Mouse (Mus musculus) adrenal gland, adult 18-20 months (tissue): ENCODE data around the gene 1700016K19Rik. TPM values are rescaled to one million over a fixed set of nuclear protein-coding genes. Genes with fewer than 3 reads are reported as not detected.

Experiments
- DNase-seq, 2 experiments: peaks; one replicate each; pipeline ENCODE4 v3.0.0; 2021 to 2022; ENCODE audit warnings: low spot score in 2 of 2
- total RNA-seq, 2 experiments: library from RNA; stranded (reverse); gene quantifications; 1 replicate in 1 of 2; 2 replicates in 1 of 2; pipeline ENCODE4 v1.2.3; 2021

1700016K19Rik gene
- total RNA-seq, 2 experiments from 2014 or later = not detected

DNA sequence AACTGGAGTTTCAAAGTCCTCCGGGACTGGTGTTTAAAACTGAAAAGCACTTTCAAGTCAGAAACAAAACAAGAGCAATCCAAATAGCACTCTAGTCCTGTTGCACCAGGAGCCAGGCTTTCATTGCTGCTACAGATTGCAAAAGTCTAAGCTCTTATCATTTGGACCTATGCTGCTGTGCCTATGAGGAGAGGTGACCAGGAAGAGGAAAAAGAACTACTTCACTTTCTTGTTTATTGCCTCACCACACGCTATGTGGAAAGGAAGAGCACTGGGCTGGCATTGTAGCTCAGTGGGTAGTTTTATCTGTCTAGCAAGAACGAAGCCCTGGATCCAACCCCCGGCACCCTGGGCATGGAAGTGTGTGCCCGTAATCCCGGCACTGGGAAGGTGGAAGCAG, 33.6 kb downstream of the 1700016K19Rik start:
- no peak for DNase-seq

- DNase-seq = no peak
These were observed 34.1 kb downstream of the 1700016K19Rik start for GRCm38 (mm10) chr11:76033836-76034235.

GRCm38 (mm10) chr11:76035182-76035581, 35.5 kb downstream of the 1700016K19Rik start:
- DNase-seq = no peak

DNA sequence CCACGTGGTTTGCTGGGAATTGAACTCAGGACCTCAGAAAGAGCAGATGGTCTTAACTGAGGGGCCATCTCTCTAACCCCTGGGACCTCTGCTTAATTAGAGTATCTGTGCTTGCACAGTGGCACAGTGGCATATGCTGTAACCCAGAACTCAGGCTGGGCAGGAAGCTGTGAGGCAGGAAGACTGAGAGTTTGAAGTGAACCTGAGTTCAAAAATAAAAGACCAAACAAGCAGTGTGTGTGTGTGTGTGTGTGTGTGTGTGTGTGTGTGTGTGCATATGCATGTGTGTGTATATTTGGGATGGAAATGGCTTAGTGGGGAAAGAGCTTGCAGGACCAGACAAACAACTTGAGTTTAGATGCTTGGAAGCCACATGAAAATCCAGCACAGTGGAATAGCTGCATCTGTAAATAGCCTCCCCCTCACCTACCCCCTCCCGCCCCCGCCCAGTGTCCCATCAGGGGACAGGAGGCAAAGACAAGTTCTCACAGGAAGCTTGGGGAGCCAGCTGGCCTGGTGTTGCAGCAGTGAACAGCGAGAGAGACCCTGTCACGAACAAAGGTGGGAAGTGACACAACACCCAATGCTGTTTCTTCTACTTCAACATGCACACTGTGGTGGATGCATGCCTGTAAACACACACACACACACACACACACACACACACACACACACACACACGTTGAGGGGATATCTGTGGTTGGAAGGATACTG, 38.0 kb downstream of the 1700016K19Rik start:
- no peak for DNase-seq

- DNase-seq = no peak
These were observed 39.8 kb downstream of the 1700016K19Rik start for GRCm38 (mm10) chr11:76039271-76040053.

- no peak for DNase-seq
These were observed 40.4 kb downstream of the 1700016K19Rik start for GRCm38 (mm10) chr11:76040106-76040505.

DNA sequence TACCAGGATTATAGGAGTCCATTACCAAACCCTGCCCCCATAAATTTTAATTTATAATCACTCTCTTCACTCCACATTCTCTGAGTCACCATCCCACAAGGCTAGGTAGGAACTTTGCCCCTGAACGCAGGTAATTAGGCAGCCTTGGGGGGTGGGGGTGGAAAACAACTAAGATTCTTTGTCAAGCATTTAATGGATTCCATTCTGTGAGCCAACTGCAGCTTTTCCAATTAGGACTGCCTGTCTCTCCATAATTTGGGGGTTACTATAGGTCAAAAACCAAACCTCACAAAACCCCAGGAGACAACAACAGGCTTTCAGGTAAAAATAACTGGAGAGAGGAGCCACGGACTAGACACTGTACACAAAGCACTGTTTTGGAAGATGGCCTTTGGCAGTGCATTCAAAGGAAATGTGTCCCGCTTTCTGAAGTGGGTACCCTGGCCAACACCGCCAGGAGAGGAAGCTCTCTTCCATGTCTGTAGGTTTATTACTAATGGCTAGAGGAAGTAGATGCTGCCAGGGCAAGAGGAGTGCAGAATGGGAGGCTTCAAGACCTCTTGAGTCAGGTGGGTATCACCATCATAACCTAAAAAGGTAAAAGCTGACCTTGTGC, 41.2 kb downstream of the 1700016K19Rik start:
- DNase-seq = no peak

DNA sequence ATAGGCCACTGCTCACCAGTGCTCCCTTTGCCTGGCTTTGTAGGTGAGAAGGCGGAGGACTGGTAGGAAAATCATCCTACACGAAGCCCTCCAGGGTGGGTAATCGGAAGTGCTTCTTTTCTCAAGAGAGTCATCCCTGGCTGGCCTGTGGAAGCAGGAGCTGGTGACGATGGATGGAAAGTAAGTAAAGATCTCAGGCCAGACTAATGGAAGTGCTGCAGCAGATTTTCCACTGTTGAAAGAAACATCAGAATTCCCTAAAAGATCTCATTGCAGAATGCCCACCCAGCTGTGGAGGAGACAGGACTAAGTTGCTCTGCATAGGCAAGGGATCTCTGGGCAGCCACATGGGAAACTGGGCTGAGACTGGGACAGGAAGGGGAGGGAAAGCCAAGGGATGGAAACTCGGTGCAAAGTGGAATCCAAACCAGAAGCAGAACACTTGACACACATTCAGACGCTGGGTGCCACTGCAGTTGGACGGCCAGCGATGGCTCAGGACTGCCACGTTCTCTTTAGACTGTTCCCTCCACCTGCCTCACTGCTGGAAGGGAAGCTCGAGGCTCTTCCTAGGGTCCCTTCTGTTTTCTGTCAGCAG, 42.4 kb downstream of the 1700016K19Rik start:
- DNase-seq = no peak

DNA sequence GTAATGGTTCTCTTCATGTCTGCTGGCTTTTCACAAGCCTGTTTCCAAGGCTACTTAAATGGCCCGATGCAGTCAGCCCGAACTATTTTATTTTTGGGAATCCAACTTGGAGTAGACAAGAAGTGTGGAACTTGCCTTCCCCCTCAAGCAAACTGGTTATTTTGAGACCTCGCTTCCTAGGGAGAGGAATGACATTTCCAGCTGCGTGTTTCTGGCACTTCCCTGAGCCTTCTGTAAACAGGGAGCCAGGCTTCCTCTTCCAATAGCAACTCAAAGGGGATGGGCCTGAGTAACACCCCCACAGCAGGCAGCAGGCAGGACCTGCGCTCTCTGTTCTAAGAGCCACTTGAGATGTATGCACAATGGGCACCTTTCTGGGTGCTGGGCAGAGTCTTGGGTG, 43.2 kb downstream of the 1700016K19Rik start:
- DNase-seq = no peak

- DNase-seq = no peak
These were observed 44.8 kb downstream of the 1700016K19Rik start for GRCm38 (mm10) chr11:76044468-76044867.

- DNase-seq = no peak
These were observed 45.7 kb downstream of the 1700016K19Rik start for GRCm38 (mm10) chr11:76045367-76045766.

- no peak for DNase-seq
These were observed 50.8 kb downstream of the 1700016K19Rik start for GRCm38 (mm10) chr11:76050509-76050908.

GRCm38 (mm10) chr11:76050967-76051512, 51.3 kb downstream of the 1700016K19Rik start:
- no peak for DNase-seq

DNA sequence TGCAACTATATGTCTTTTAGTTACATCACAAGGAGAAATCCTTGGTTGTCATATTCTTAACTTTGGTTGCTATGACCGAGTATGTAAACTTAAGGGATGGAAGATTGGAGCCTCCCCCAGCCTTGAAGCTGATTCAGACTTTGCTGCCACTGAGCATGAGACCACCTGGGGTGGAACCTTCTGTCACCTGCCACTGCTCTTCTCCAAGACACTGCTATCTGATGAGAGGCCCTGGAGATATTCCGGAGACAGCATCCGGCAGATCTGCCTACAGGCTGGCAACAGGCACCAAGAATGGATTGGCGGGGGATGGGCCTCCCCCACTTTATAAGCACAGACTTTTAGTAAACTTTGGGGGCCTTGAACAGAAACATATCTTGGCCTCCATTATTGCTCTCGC, 52.8 kb downstream of the 1700016K19Rik start:
- DNase-seq = no peak

Other genes starting within 250 kb of the 1700016K19Rik start
- gene Doc2b, start 203.9 kb upstream of the 1700016K19Rik start, total RNA-seq = 10 to 100 TPM; 11.7 to 12.1 TPM
- 10 to 100 TPM; 15.0 to 17.0 TPM for gene Rph3al, start 61.5 kb upstream of the 1700016K19Rik start, total RNA-seq
- 10 to 100 TPM; 14.2 to 27.1 TPM for gene Rflnb, start 27.9 kb downstream of the 1700016K19Rik start, total RNA-seq
- gene Vps53, start 179.7 kb downstream of the 1700016K19Rik start, total RNA-seq = 10 to 100 TPM; 44.7 to 49.4 TPM
- 1 to 10 TPM; 3.9 to 5.8 TPM for gene Fam57a, start 179.8 kb downstream of the 1700016K19Rik start, total RNA-seq
- gene Dbil5, start 217.7 kb downstream of the 1700016K19Rik start, total RNA-seq = under 1 TPM in 1 of 2 experiments, not detected in 1; 0.60 TPM
- gene Gemin4, start 217.8 kb downstream of the 1700016K19Rik start, total RNA-seq = 1 to 10 TPM; 5.1 to 8.9 TPM
- gene Mrm3, start 243.8 kb downstream of the 1700016K19Rik start, total RNA-seq = 10 to 100 TPM; 19.2 to 21.2 TPM
- 100 to 1,000 TPM in 1 of 2 experiments, 10 to 100 TPM in 1; 75.0 to 108 TPM for gene Glod4, start 243.8 kb downstream of the 1700016K19Rik start, total RNA-seq